Mouse (Mus musculus) erythroblast, embryonic 14.5 days (primary cell): ENCODE results near the gene Tceal1. TPM values are rescaled to one million over a fixed set of nuclear protein-coding genes. Genes with fewer than 3 reads are reported as not detected.
"Not testable (repeated sequence)": the region's sequence is repeated elsewhere in the genome, so short reads cannot be mapped to it uniquely, and the experiment has no call there.

Experiments used
- H3K27me3 ChIP-seq: 2 replicates; pipeline ENCODE4 v1.6.1; 2012; ENCODE audit warnings: inconsistent platforms; ENCODE audit not compliant: control insufficient read depth
- H3K36me3 ChIP-seq: 2 replicates; pipeline ENCODE4 v1.6.1; 2012; ENCODE audit warnings: mild to moderate bottlenecking, inconsistent platforms; ENCODE audit not compliant: control insufficient read depth
- H3K4me1 ChIP-seq: 2 replicates; pipeline ENCODE4 v1.6.1; 2012; ENCODE audit warnings: inconsistent platforms; ENCODE audit not compliant: control insufficient read depth
- H3K4me3 ChIP-seq: replicated peaks from 2 replicates; pipeline ENCODE3; 2012; ENCODE audit warnings: moderate library complexity, mild to moderate bottlenecking, inconsistent platforms
- H3K9me3 ChIP-seq: 2 replicates; pipeline ENCODE4 v1.6.1; 2012; ENCODE audit warnings: low read length, inconsistent platforms, mixed read lengths; ENCODE audit not compliant: control insufficient read depth
- GATA1 ChIP-seq: IDR thresholded peaks from 2 replicates; pipeline ENCODE4 v1.6.1; 2012; ENCODE audit warnings: low read length, inconsistent platforms, mixed read lengths
- TAL1 ChIP-seq: IDR thresholded peaks from 3 replicates; pipeline ENCODE4 v1.6.1; 2012; ENCODE audit warnings: low read length, inconsistent platforms, mixed read lengths
- polyA plus RNA-seq: library from polyadenylated mRNA; stranded (reverse); fragments of >175 nt; gene quantifications from 2 replicates; pipeline ENCODE4 v1.2.3, GENCODE M21; 2012

Gene Tceal1
- polyA plus RNA-seq, 1 experiment, result not detected

- no peak for TF ChIP-seq TAL1
- TF ChIP-seq GATA1, result no peak
- Histone ChIP-seq H3K4me1 (no peaks in the 10 kb centered on the region), H3K9me3 (no peaks in the 10 kb centered on the region), H3K4me3 (peak overlapping the region; percentile 53), H3K36me3 (no peaks in the 10 kb centered on the region), H3K27me3 (peaks cover 14% of the 10 kb centered on the region)
Measured at GRCm38 (mm10) chrX:136708782-136709181, 1.0 kb downstream of the Tceal1 start.

GRCm38 (mm10) chrX:136714742-136715474 lies 7.1 kb downstream of the Tceal1 start:
- H3K4me3 ChIP-seq, H3K27me3 ChIP-seq, H3K4me1 ChIP-seq, H3K9me3 ChIP-seq, H3K36me3 ChIP-seq: not testable (repeated sequence)

- no peaks in the 10 kb centered on the region for H3K9me3 ChIP-seq
- no peaks in the 10 kb centered on the region for H3K4me1 ChIP-seq
- H3K4me3 ChIP-seq, result no peak overlapping the region
- no peak for TF ChIP-seq TAL1
- TF ChIP-seq GATA1, result no peak
- H3K36me3 ChIP-seq, result peaks cover 53% of the 10 kb centered on the region
- H3K27me3 ChIP-seq, result no peaks in the 10 kb centered on the region
Measured at GRCm38 (mm10) chrX:136732016-136732415, 24.2 kb downstream of the Tceal1 start.

GRCm38 (mm10) chrX:136740087-136740790 lies 32.5 kb downstream of the Tceal1 start:
- H3K27me3 ChIP-seq, result no peaks in the 10 kb centered on the region
- H3K4me1 ChIP-seq, result peaks cover 21% of the 10 kb centered on the region
- peaks cover 29% of the 10 kb centered on the region for H3K36me3 ChIP-seq
- H3K9me3 ChIP-seq, result peaks cover 7% of the 10 kb centered on the region; the same call in 1 of the 2 replicates
- no peak for TF ChIP-seq TAL1
- no peak for TF ChIP-seq GATA1
- H3K4me3 ChIP-seq, result peak overlapping the region; percentile 81

- Histone ChIP-seq H3K4me3 (peak overlapping the region; percentile 81), H3K4me1 (peaks cover 21% of the 10 kb centered on the region), H3K27me3 (no peaks in the 10 kb centered on the region), H3K36me3 (peaks cover 21% of the 10 kb centered on the region), H3K9me3 (peaks cover 7% of the 10 kb centered on the region; the same call in 1 of the 2 replicates)
- no peak for TF ChIP-seq GATA1
- no peak for TF ChIP-seq TAL1
Measured at GRCm38 (mm10) chrX:136740791-136741650, 33.2 kb downstream of the Tceal1 start.

- Histone ChIP-seq H3K4me3 (peak overlapping the region; percentile 81), H3K4me1 (peaks cover 21% of the 10 kb centered on the region), H3K27me3 (no peaks in the 10 kb centered on the region), H3K9me3 (peaks cover 7% of the 10 kb centered on the region; the same call in 1 of the 2 replicates), H3K36me3 (peaks cover 15% of the 10 kb centered on the region)
- no peak for TF ChIP-seq GATA1
- no peak for TF ChIP-seq TAL1
Measured at GRCm38 (mm10) chrX:136741651-136742201, 33.9 kb downstream of the Tceal1 start.

- H3K36me3 ChIP-seq, result peaks cover 14% of the 10 kb centered on the region
- TF ChIP-seq GATA1, result no peak
- no peak for TF ChIP-seq TAL1
- peaks cover 21% of the 10 kb centered on the region for H3K4me1 ChIP-seq
- H3K4me3 ChIP-seq, result peak overlapping the region; percentile 81
- peaks cover 7% of the 10 kb centered on the region; the same call in 1 of the 2 replicates for H3K9me3 ChIP-seq
- H3K27me3 ChIP-seq, result no peaks in the 10 kb centered on the region
Measured at GRCm38 (mm10) chrX:136742241-136742640, 34.5 kb downstream of the Tceal1 start.

GRCm38 (mm10) chrX:136742661-136743103 lies 34.9 kb downstream of the Tceal1 start:
- Histone ChIP-seq H3K9me3 (peaks cover 7% of the 10 kb centered on the region; the same call in 1 of the 2 replicates), H3K27me3 (no peaks in the 10 kb centered on the region), H3K36me3 (peaks cover 13% of the 10 kb centered on the region), H3K4me3 (peak overlapping the region; percentile 81), H3K4me1 (peaks cover 21% of the 10 kb centered on the region)
- TF ChIP-seq GATA1, result no peak
- no peak for TF ChIP-seq TAL1

- no peaks in the 10 kb centered on the region for H3K27me3 ChIP-seq
- TF ChIP-seq TAL1 (no peak), GATA1 (no peak)
- H3K4me3 ChIP-seq, result peak within 1 kb of the TSS; percentile 81
- peaks cover 15% of the 10 kb centered on the region for H3K4me1 ChIP-seq
- H3K36me3 ChIP-seq, result peaks cover 6% of the 10 kb centered on the region
- peaks cover 7% of the 10 kb centered on the region; the same call in 1 of the 2 replicates for H3K9me3 ChIP-seq
Measured at GRCm38 (mm10) chrX:136743459-136743858, 35.7 kb downstream of the Tceal1 start, which contains the start of gene Morf4l2. Gene Morf4l2, minus strand, starts transcription at chrX:136743690.
